Mouse (Mus musculus): ENCODE results near the gene Gad1.

Gad1 gene

DNA sequence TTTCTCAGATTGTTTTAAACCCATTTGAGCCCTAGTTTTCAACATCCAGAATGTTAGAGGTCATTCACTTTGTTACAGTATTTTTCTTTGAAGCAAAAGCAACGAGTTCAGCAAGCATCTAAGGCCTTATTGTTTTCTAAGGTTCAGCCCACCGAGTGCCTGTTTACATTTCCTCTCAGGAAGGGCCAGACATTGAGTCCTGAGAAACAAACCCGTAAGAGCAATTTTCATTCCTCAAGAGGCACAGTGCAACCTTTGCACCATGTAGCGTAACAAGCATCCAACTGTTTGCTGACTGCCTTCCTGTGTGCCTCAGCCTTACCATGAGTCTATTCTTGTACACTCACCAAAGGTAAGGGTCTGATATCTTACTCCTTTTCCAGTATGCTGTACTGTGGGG, at the start of gene Gad1:
Gene Gad1 (plus strand): TSS at position 301 of the 400 bp plus-strand sequence.
- no peak for DNase-seq

DNA sequence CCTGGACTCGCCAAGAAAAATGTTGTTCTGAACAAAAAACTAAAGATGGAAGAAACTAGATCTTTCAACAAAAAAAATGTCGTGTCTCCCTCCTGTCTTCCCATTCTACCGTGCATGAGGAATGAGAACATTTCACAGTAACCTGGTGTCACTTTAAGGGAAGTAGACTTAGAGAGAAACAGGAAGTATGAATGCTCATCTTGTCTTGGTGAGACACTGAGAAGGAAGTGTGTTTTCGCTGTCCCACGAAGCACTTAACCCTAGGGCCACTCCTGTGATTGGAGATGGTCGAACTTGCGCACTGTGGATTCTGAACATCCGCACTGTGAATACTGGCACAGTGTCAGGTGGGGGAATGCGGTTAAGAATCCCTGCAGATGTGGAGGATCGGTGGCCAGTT, 49.4 kb upstream of the Gad1 start:
- DNase-seq = no peak

- no peak for DNase-seq
These were observed 47.6 kb upstream of the Gad1 start for GRCm38 (mm10) chr2:70505229-70505628.

DNA sequence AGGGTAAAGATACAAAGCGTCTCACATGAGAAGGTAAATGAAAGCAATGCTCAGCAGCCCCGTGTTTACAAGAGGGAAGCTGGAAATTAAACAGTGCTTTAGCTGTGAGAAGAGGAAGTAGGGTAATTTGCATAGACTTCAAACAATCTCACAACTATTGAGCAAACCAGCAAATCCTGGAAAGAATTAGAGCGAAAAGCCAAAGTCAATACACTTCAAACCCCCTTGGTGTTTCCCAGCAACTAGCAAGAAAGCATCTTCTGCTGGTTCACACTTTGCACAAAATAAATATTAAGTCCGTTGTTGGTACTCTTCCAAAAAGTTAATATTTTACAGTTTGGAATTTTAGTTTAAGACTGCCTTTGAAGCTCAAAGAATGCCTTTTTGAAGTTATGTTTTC, 47.0 kb upstream of the Gad1 start:
- no peak for DNase-seq

DNA sequence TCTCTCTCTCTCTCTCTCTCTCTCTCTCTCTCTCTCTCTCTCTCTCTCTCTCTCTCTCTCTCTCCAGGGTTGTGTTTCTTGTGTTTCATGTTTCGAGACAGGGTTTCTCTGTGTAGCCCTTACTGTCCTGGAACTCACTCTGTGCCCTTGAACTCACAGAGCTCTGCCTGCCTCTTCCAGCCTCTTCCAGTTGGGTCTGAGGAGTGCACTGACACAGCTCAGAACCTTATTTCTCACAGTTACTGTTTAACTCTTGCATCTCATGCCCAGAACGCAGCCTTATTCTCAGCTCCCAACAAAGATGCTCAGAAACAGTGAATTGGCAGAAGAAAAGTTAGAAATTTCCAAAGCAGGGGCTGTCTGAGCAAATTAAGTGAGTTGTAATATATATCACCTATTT, 46.5 kb upstream of the Gad1 start:
- peak; percentile 18 for DNase-seq

DNA sequence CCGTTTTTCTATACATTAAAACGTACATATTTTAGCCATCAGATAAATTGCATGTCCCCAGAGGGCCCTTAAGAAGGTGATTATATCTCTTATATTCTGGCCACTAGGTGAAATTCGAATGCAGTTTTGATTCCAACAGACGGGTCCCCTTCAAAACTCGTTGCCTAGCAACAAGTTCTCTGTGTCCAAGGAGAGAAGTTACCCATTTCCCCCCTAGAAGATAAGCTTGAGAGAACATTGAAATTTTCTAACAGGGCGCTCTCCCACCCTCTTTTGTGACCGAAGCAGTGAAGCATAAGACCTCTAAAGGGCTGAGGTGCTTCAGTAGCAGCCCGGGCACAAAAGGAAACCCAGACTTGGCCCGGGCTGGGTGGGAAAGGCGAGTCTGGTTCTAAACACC, 44.4 kb upstream of the Gad1 start, which contains the start of gene Erich2:
Gene Erich2 (plus strand): TSS at position 324 of the 400 bp plus-strand sequence.
- no peak for DNase-seq

- peak; percentile 88 for DNase-seq
These were observed 43.7 kb upstream of the Gad1 start for GRCm38 (mm10) chr2:70509021-70509632.

- DNase-seq = peak; percentile 59
These were observed 14.6 kb upstream of the Gad1 start for GRCm38 (mm10) chr2:70538283-70538682.

DNA sequence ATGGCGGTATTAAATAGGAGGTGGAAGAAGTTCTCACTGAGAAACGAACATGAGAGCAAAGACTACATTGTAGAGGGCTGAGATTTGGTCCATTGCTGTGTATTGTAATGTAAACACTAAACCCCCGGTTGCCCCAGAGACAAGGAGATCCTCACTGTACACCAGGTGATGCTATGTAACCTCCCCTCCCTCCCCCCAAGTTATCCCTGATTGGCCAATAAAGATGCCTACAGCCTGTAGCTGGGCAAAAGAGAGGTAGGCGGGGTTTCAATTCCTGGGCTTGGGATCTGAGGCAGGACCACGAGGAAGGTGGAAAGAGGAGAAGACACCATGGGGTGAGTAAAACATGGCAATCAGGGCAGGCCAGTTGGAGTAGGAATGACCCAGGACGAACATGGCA, 2.2 kb upstream of the Gad1 start:
- DNase-seq = no peak

- no peak for DNase-seq
These were observed 1.4 kb upstream of the Gad1 start for GRCm38 (mm10) chr2:70551446-70551845.

DNA sequence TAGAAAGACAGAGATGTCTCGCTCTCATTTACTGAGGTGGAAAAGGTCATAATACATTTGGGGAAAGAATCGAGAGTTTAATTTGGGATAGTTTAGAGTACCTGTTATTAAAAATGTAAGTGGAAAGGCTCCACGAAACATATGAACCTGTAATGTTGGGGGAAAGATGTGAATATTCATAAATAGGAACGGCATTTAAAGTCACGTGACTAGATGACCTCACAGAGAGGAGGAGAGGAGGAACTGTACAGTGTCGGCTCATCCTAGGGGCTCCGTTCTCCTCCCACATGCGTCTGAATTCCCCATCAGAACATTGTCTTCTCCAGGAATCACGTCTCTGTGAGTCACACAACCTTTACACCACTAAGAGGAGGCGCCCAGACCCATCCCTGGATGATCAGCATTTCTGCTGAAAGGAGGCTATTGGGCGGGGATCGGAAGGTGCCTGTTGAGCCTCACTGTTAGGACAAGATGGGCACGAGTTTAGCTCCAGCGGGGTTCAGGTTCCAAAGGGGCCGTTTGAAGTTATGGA, 739 bp upstream of the Gad1 start:
- DNase-seq = no peak

GRCm38 (mm10) chr2:70553826-70554225, 954 bp downstream of the Gad1 start:
- no peak for DNase-seq

DNA sequence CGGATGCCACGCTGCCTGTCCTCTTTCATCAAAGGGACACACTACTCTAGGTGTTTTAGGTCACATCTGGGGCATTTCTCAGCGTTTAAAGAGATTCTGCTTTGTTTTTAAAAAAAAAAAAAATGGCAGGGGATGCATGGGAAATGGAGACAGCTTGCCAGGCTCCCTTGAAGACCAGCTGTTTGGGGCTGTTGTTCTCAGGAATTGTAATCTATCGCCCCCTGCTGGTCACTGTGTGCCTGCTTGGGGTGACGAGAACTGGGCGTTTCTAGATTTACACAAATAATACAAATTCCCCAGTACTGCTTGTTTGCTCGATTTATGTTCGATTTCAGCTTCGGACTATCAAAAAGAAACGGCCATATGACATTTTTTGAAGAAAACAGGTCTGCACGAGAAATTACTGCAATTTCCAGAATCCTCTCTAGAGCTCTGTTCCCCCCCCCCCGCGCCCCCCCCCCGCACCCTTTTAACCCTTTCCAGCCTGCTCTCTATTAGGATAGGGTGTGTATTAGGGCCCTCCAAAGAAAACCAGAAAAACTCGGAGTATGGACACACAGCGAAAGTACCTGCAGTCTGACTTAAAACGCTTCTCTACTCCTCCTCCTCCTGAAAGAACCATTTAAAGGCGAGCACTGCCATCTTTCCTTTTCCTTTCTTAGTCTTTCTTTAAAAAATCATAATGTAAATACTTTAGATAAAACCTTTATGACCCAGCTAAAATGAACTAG, 5.4 kb downstream of the Gad1 start:
- DNase-seq = peak; percentile 75

DNA sequence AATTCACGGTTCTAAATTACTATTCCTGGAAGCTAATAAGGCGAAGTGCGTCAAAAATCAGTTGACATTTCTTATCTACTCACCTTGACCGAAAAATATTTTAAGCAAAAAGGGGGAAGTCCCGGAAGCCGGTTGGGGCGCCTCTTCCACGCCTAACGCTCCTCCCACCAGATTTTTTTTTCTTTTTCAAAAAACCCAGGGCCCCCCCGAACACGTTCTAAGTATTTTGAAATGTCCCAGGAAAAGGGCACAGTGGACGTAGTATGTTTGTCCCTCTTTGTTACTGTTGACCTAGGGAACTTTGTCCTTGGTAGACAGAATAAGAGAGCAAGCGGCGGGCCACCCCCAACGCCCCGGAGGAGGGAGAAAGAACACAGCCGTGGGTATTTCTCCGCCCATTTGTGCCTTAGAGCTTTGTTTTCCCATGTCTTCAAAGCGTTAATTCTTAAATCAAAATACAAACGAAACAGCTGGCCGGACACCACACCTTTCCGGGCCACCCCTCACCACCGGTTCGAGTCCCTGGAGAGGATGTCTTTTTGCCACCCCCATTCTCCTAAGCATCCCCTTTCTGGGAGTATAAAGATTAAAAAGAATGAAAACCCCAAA, 6.1 kb downstream of the Gad1 start:
- DNase-seq = no peak

DNA sequence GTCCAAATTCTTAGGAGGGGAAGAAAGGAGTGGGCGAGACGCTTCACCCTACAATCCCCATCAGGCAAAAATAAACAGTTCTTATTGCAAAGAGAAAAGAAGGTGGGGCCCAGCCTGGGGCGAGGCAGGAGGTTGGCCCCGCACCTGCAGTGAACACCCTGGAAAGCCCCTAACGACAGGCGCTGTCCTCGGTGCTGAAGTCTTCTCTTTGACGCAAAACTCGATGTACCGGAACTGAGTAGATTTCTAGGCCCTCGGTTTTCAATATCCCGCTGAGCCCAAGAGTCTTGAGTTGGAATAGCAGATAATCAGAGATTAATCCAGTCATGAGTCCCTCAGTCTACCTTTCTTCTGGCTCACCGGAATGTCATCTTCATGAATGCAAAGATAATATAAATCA, 6.6 kb downstream of the Gad1 start:
- peak; percentile 60 for DNase-seq

- peak; percentile 50 for DNase-seq
These were observed 8.4 kb downstream of the Gad1 start for GRCm38 (mm10) chr2:70561077-70561795.

DNA sequence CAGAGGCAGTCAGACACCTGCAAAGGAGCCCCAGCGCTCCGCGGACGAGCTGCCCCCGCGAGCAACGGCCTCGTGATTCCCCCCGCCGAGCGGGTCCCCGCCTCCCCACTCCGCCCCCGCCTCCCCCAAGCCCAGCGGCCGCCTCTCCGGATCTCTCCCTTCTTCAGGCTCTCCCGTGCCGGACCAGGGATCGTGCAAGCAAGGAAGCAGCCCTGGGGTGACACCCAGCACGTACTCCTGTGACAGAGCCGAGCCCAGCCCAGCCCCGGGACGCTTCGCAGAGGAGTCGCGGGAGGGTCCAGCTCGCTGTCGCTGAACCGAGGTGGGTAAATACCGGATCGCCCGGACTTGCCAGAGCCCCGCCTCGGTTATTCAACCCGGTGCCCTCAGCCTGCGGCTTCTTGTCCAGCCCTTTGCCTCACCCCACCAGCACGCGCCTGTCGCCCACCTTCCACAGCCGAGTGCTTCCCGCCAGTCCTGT, 9.2 kb downstream of the Gad1 start:
- DNase-seq = peak; percentile 5

- no peak for DNase-seq
These were observed 9.7 kb downstream of the Gad1 start for GRCm38 (mm10) chr2:70562611-70562980.

GRCm38 (mm10) chr2:70562981-70563671, 10.3 kb downstream of the Gad1 start:
- peak; percentile 3 for DNase-seq

GRCm38 (mm10) chr2:70563721-70564645, 11.1 kb downstream of the Gad1 start:
- DNase-seq = no peak

- DNase-seq = no peak
These were observed 11.9 kb downstream of the Gad1 start for GRCm38 (mm10) chr2:70564646-70565315.

All from kidney, adult 18-20 months (tissue).